Mouse (Mus musculus) skeletal muscle tissue, adult 2 months (tissue): Measurements from ENCODE around the gene Ltb4r1.

Source experiments
- DNase-seq: peaks from one replicate; pipeline ENCODE4 v3.0.0-alpha.2; 2012; ENCODE audit warnings: low read depth, low spot score

Ltb4r1 gene

GRCm38 (mm10) chr14:55745861-55746237, 19.9 kb upstream of the Ltb4r1 start:
- DNase-seq = no peak

- DNase-seq = no peak
Measured at GRCm38 (mm10) chr14:55747051-55747847, 18.5 kb upstream of the Ltb4r1 start.

GRCm38 (mm10) chr14:55757566-55757965, 8.2 kb upstream of the Ltb4r1 start:
- no peak for DNase-seq

DNA sequence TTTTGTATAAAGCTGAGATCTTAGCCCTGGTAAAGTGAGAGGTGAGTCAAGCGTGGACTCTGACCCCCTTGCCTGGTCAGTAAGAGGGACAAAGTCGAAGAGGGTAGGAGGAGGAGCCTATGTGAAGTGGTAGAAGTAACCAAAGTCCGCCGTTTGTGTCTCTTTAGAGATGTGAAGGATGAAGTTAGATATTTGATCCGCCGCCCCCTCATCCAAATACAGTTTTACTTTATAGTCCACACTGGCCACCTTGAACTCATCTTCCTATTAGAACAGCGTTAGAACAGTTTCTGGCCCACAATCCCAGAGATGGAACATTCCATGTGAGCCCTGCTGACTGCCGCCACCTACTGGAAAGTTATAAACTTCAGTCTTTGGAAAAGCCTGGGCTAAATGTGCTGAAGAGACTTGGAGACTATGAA, 7.4 kb upstream of the Ltb4r1 start, which contains the start of gene Cideb:
Cideb (minus strand) TSS at position 96 of the 422 bp plus-strand sequence.
- DNase-seq = no peak

DNA sequence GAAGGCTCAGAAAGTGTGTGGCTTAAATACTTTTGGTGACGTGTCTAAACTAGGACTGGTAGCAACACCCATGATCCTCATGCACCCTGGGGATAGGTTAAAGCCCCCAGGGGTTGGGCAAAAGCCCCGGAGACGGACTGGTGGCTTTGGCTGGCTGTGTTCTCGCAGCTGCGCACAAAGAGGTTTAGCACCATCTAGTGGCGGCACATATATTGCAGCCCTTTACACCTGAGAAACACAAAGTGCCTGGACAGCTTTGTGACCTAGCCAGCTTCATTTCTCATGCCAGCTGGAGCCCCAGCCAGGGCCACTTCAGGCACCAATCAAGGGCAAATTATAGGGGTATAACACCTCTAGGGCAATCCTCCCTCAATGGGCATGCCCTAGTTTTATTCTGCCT, 5.6 kb upstream of the Ltb4r1 start:
- peak; percentile 58 for DNase-seq

GRCm38 (mm10) chr14:55761163-55761562, 4.6 kb upstream of the Ltb4r1 start, which contains the start of gene Ltb4r2:
Ltb4r2 (plus strand) TSS chr14:55761428.
- DNase-seq = no peak

- no peak for DNase-seq
Measured at GRCm38 (mm10) chr14:55762001-55762821, 3.6 kb upstream of the Ltb4r1 start.

- no peak for DNase-seq
Measured at GRCm38 (mm10) chr14:55763166-55763565, 2.6 kb upstream of the Ltb4r1 start.

DNA sequence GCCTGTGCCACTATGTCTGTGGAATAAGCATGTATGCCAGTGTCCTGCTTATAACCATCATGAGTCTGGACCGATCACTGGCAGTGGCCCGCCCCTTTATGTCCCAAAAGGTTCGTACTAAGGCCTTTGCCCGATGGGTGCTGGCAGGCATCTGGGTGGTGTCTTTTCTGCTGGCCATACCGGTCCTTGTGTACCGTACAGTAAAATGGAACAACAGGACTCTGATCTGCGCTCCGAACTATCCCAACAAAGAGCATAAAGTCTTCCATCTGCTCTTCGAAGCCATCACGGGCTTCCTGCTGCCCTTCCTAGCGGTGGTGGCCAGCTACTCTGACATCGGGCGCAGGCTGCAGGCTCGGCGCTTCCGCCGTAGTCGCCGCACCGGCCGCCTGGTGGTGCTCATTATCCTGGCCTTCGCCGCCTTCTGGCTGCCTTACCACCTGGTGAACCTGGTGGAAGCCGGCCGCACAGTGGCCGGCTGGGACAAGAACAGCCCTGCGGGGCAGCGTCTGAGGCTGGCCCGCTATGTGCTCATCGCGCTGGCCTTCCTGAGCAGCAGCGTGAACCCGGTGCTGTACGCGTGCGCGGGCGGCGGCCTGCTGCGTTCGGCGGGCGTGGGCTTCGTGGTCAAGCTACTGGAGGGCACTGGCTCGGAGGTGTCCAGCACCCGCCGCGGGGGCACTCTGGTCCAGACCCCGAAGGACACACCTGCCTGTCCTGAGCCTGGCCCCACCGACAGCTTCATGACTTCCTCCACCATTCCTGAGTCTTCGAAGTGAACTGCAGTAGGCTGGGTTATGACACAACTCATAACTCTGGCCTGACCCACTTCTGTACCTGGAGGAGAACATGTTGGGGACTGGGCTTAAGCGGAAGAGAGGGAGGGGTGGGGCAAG, 2.0 kb downstream of the Ltb4r1 start:
- DNase-seq = no peak

- no peak for DNase-seq
Measured at GRCm38 (mm10) chr14:55768555-55768954, 2.8 kb downstream of the Ltb4r1 start.

- DNase-seq = no peak
Measured at GRCm38 (mm10) chr14:55769087-55769703, 3.4 kb downstream of the Ltb4r1 start.

- no peak for DNase-seq
Measured at GRCm38 (mm10) chr14:55776711-55777110, 10.9 kb downstream of the Ltb4r1 start.

DNA sequence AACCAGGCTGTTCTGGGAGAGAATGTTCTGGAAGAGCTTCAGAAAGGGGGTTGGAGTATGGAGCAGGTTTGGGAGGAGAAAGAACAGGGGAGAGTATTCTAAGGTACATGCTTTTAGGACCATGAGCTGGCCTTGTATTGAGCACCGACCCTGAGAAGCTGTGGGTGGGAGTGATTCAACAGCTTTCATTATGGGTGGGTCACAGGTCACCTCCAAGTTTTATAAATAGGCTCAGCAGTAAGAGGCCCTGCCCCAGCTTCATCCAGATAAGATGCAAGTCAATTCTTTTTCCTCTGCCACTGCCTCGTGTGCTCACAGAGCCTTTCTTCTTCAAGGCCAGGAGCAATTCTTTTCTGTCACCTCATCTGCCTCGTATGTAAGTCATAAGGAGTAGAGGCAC, 11.4 kb downstream of the Ltb4r1 start:
- no peak for DNase-seq

DNA sequence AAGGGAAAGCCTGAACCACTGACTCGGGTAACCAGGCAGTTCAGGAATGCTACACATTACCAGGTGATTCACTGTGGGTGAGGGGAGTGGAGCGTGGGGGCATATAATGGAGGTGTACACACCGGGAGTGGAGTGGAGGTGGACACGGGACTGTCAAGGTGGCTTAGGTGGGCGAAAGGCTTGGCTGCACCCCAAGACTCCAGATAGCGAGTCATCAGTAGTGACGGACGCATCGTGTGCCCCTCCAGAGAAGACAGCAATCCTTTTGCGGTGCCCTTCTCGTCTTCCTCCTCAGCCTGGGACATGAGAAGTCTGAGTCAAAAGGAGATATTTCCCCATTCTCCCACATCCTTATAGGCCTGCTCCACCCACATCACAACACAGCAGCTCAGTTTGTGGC, 12.0 kb downstream of the Ltb4r1 start:
- DNase-seq = no peak

DNA sequence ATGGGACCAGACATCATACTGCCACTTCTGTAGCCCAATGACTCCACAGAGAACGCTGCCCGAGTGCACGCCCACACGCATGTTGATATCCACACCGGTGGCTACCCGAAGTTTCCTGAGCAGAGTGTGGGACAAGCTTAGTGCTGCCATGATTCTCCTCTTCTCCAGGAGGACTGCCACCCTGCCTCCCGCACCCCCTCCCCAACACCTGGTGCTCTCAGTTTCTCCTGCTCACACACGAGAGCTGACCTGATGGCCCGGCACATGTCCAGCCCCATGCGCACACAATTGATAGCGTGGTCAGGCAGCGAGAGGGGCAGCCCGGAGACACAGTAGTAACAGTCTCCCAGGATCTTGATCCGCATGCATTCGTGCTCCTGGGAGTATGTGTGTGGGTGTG, 12.9 kb downstream of the Ltb4r1 start:
- no peak for DNase-seq

DNA sequence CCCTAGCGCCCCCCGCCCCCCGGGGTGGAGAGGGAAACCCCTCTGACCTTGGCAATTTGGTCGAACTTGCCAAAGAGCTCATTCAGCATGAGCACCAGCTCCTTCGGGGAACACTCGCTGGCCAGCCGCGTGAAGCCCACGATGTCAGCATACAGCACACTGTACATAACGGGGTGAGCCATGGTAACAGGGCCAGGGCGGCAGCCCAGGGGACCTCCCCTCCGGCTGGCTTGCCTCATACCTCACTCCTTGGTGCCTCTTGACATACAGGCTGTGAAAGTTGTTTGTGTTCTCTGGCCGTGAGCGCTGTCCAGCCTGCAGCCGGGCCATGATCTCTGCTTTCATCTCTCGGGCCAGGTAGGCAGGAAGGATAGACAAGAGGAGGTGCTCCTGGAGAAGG, 13.9 kb downstream of the Ltb4r1 start:
- no peak for DNase-seq

DNA sequence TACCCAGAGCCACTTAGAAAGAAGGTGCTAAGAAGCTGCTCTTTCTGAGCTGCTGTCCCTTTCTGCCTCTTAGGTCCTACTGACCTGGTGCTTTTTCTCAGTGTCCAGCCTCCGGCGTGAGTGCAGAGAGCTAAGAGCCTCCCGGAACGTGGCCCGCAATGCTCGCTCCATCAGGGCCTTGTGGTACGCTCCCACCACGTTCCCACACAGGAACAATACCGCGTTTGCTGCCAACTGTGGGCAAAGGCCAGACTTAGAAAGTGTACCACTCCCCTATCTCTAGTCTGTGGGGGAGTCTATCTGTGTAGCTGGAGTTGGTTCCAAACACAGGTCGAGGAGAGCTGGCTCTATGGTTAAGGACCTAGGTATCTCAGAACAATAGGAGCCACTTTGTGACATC, 15.0 kb downstream of the Ltb4r1 start:
- no peak for DNase-seq

DNA sequence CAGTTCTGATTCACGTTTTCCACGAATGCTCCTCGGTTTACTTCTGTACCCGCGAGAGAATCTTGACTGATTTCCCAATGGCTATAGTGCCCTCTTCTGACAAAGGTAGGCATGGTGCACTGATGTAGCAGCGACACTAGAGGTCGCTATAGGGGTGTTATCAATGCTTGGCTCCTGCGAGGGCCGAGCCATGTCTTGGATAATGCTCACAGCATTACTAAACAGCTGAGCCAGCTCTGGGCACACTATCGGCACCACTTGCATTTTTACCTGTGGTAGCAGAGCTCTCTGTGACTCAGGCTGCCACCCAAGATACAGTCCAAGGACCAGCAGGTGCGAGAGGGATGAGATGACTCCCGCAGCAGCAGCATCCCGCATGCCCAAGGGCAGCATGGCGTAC, 15.5 kb downstream of the Ltb4r1 start:
- DNase-seq = peak; percentile 77

DNA sequence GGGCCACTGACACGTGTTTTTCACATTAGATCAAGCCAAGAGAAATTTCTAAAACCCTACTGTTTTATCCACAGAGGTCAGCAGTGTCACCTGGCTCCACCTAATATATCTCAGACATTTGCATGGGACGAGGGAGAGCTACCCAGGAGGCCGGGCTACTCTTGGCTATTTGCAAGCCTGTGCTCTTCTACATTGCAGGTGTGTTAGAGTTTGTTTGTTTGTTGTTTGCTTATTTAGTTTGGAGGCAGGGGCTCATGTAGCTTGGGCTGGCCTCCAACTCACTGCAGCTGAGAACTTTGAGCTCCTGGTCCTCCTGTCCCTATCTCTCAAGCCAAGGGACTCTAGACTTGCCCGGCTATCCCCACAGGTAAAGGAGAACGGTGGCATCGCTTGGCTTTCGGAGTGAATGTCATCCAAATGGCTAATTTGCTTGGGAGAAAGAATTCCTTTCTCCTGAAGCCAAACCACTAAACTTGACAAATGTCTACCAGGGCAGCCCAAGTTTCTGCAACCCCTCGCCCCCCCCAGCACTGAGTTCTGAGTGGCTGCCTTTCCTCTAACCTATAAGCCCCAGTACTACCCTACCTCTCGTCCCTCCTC, 16.7 kb downstream of the Ltb4r1 start:
- DNase-seq = no peak

DNA sequence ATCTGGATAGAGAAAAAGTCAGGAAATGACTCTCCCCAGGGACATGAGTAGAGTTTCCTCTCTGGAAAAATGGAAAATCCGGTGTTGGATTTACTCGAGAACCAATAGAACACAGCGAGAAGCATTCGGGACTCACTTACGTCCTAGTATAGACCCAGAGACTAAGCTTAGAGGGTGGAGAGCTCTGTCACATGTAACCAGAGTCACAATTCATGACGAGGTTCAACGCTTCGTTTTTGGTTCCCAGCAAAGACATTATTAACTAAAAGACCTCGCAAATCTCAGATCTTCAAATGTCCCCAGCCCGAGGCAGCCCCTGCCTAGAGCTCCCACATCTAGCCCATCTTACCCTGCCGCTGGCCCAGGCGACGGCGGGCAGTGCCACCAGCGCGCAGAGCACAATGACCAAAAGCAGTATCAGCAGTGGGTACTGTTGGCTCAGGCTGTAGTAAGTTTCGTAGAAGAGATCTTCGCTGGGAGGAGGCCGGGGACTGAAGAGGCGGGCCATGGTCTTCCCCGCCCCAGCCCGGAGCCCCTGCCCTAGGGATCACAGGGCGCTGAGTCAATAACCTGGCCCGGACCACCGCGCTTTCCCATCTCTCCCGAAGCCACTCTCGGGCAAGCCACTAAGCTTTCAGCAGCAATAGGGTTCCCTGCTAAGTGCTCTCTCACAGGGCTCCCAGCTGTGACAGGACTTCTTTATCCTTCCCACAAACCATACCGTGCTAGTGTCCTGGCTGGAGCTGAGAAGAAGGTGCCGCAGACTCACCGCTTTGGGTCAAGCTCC, 17.6 kb downstream of the Ltb4r1 start:
- DNase-seq = peak; percentile 66
